Mouse (Mus musculus) hindbrain, embryonic 10.5 days (tissue): ENCODE measurements around the gene Gm26620. TPM values are rescaled to one million over a fixed set of nuclear protein-coding genes. Genes with fewer than 3 reads are reported as not detected.

Experiments
- DNase-seq: peaks from one replicate; pipeline ENCODE4 v3.0.0-alpha.2; 2017; ENCODE audit warnings: low spot score
- H3K27ac ChIP-seq: fragments of 300-500 bp; sonication (generic); 2 replicates; pipeline ENCODE4 v1.5.1; 2016; ENCODE audit warnings: mild to moderate bottlenecking, moderate library complexity
- H3K27me3 ChIP-seq: fragments of 300-500 bp; sonication (generic); 2 replicates; pipeline ENCODE4 v1.6.1; 2016; ENCODE audit warnings: mild to moderate bottlenecking; ENCODE audit not compliant: poor library complexity, insufficient read depth, severe bottlenecking
- H3K36me3 ChIP-seq: fragments of 300-500 bp; sonication (generic); 2 replicates; pipeline ENCODE4 v1.6.1; 2016; ENCODE audit warnings: mild to moderate bottlenecking, moderate library complexity
- H3K4me1 ChIP-seq: fragments of 300-500 bp; sonication (generic); replicated peaks from 2 replicates; pipeline ENCODE4 v1.6.1; 2016; ENCODE audit warnings: mild to moderate bottlenecking
- H3K4me3 ChIP-seq: fragments of 300-500 bp; sonication (generic); 2 replicates; pipeline ENCODE4 v1.5.1; 2016; ENCODE audit warnings: mild to moderate bottlenecking, moderate library complexity
- H3K9me3 ChIP-seq: fragments of 300-500 bp; sonication (generic); 2 replicates; pipeline ENCODE4 v1.6.1; 2016; ENCODE audit warnings: mild to moderate bottlenecking, moderate library complexity
- WGBS: fragments of 180-500 bp; shearing (Covaris S2); methylation state at CpG from one replicate; pipeline ENCODE4 v1.1.7; 2016; 5-methylcytosine and 5-hydroxymethylcytosine counted together
- polyA plus RNA-seq: library from polyadenylated mRNA; unstranded; fragments of >200 nt; fragmentation: Nextera tagmentation; extraction: Ambion mirVana; gene quantifications from 2 replicates; pipeline ENCODE4 v1.2.1, GENCODE M21; 2016

The Gm26620 gene
- polyA plus RNA-seq, 1 experiment from 2014 or later, result not detected

GRCm38 (mm10) chr1:170903485-170903884 lies 18.6 kb downstream of the Gm26620 start:
- Histone ChIP-seq H3K4me1 (peaks cover 14% of the 10 kb centered on the region), H3K36me3 (no peaks in the 10 kb centered on the region), H3K27me3 (peaks cover 67% of the 10 kb centered on the region), H3K27ac (no peak overlapping the region), H3K9me3 (no peaks in the 10 kb centered on the region), H3K4me3 (no peak overlapping the region)
- DNase-seq, result no peak
- 80% methylated on average over 5 of the region's 5 CpGs for WGBS

- no peaks in the 10 kb centered on the region for H3K9me3 ChIP-seq
- 19% methylated on average over 11 of the region's 11 CpGs for WGBS
- H3K36me3 ChIP-seq, result no peaks in the 10 kb centered on the region
- peaks cover 17% of the 10 kb centered on the region for H3K4me1 ChIP-seq
- H3K27ac ChIP-seq, result no peak overlapping the region
- peaks cover 86% of the 10 kb centered on the region for H3K27me3 ChIP-seq
- DNase-seq, result no peak
- H3K4me3 ChIP-seq, result peak overlapping the region; percentile 69
These were observed 22.2 kb downstream of the Gm26620 start for GRCm38 (mm10) chr1:170907111-170907455.

GRCm38 (mm10) chr1:170907456-170908191 lies 22.8 kb downstream of the Gm26620 start:
- Histone ChIP-seq H3K4me1 (peaks cover 17% of the 10 kb centered on the region), H3K36me3 (no peaks in the 10 kb centered on the region), H3K9me3 (no peaks in the 10 kb centered on the region), H3K27me3 (peaks cover 80% of the 10 kb centered on the region), H3K27ac (peak overlapping the region; percentile 69; the same call in 1 of the 2 replicates), H3K4me3 (peak overlapping the region; percentile 69)
- under 1% methylated on average over 71 of the region's 71 CpGs for WGBS
- DNase-seq, result peak; percentile 57

DNA sequence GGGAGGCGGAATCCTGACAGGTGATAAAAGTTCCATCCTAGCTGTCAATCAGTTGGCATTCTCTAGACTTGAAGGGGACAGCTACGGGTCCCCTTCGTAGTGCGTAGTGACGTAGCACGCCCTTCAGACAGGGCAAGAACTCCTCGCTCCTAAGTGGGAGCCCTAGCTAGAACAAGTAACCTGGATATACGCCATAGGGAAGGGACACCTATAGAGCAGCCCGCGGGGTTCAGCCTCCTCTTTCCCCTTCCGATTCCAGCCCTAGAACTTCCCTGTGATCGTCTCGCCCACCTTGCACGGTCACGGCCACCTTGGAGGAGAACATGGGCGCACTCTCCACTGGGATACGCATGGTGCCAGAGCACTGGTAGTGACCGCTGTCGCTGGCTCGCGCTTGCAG lies 23.5 kb downstream of the Gm26620 start:
- peaks cover 73% of the 10 kb centered on the region for H3K27me3 ChIP-seq
- H3K4me1 ChIP-seq, result peaks cover 17% of the 10 kb centered on the region
- DNase-seq, result peak; percentile 40
- no peaks in the 10 kb centered on the region for H3K36me3 ChIP-seq
- H3K4me3 ChIP-seq, result peak overlapping the region; percentile 69
- WGBS, result 4% methylated on average over 21 of the region's 21 CpGs
- H3K9me3 ChIP-seq, result no peaks in the 10 kb centered on the region
- H3K27ac ChIP-seq, result no peak overlapping the region

DNA sequence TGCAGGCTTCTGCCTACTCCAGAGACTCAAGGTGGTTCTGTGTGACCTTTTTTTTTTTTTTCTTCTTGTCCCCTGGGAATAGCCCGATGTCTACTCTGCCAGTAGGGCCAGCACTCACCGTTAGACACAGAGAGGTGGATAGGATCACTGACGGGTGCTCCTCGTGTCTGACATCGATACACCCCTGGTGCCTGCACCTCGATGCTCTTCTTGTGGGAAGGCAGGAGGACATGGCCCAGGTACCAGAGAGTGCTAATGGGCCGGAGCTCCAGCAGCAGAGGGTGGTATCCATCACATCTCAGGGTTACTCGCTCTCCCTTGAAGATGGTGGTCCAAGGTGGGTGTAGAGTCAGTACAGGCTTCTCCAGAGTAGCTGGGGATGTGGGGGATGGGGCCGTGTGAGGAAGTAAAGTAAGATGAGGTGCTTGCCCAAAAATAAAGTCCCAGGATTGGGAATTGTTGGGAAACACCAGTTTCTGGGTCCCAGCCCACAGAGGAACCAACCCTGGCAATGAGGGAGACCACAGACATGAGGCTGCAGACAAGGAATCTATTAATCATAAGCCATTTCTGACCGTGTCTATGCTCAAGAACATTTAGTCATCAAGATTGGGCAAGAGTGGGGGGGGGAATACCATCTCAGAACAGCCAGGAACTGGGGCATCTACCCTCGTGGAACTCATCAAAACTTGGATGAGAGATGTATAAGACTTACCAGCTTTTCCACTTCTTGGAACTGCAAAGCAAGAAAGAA lies 27.2 kb downstream of the Gm26620 start:
- H3K27me3 ChIP-seq, result peaks cover 36% of the 10 kb centered on the region
- H3K36me3 ChIP-seq, result no peaks in the 10 kb centered on the region
- DNase-seq, result no peak
- H3K4me1 ChIP-seq, result peaks cover 17% of the 10 kb centered on the region
- no peak overlapping the region for H3K27ac ChIP-seq
- no peaks in the 10 kb centered on the region for H3K9me3 ChIP-seq
- no peak overlapping the region for H3K4me3 ChIP-seq
- WGBS, result 84% methylated on average over 11 of the region's 11 CpGs

DNA sequence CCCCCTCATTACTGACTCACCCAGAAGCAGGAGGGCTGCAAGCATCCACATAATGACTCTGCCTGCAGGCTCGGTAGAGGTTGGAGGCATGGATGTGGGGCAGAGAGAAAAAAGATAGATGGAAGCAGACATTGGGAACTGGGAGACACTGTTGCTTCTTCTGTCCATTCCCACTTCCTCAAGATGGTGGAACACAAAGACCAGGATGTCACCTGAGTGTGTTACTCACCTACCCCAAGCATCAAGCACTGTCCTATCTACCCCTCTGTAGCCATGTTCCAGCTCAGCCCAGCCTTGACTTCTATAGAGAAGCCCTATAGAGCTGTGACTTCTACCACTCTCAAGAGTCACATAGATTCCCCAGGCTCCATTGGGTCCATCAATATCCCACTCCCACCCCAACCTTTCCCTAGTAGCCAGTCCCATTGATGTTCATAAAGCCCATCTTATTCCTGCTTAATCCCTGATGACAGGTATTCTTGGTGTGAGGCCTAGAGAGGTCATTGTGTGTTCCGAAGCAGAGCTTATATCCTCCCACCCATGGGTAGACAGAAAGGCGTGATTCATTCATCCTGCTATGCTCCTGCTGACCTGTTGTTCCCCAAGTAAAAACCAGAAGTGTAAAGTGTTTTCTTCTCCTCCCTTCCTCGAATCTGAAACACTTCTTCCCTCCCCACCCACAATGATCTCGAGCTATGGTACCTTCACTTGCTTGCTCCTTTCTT lies 28.2 kb downstream of the Gm26620 start, which contains the start of gene Fcrlb:
TSS of gene Fcrlb (minus strand) at position 51 of the 725 bp plus-strand sequence.
- H3K9me3 ChIP-seq, result no peaks in the 10 kb centered on the region
- no peaks in the 10 kb centered on the region for H3K36me3 ChIP-seq
- H3K27me3 ChIP-seq, result peaks cover 26% of the 10 kb centered on the region
- DNase-seq, result no peak
- H3K4me1 ChIP-seq, result peaks cover 7% of the 10 kb centered on the region
- no peak within 1 kb of the TSS for H3K27ac ChIP-seq
- 78% methylated on average over 5 of the region's 5 CpGs for WGBS
- H3K4me3 ChIP-seq, result no peak within 1 kb of the TSS

- Histone ChIP-seq H3K36me3 (no peaks in the 10 kb centered on the region), H3K9me3 (no peaks in the 10 kb centered on the region), H3K4me3 (no peak overlapping the region), H3K27me3 (peaks cover under 1% of the 10 kb centered on the region; the same call in 1 of the 2 replicates), H3K27ac (no peak overlapping the region), H3K4me1 (no peaks in the 10 kb centered on the region)
- DNase-seq, result no peak
- 85% methylated on average over 5 of the region's 5 CpGs for WGBS
These were observed 30.8 kb downstream of the Gm26620 start for GRCm38 (mm10) chr1:170915657-170916056.

GRCm38 (mm10) chr1:170919308-170919707 lies 34.4 kb downstream of the Gm26620 start:
- Histone ChIP-seq H3K36me3 (no peaks in the 10 kb centered on the region), H3K4me1 (no peaks in the 10 kb centered on the region), H3K4me3 (no peak overlapping the region), H3K27me3 (no peaks in the 10 kb centered on the region), H3K27ac (no peak overlapping the region), H3K9me3 (no peaks in the 10 kb centered on the region)
- WGBS, result 93% methylated on average over 8 of the region's 8 CpGs
- DNase-seq, result no peak

GRCm38 (mm10) chr1:170924485-170924884 lies 39.6 kb downstream of the Gm26620 start:
- DNase-seq, result no peak
- Histone ChIP-seq H3K9me3 (no peaks in the 10 kb centered on the region), H3K4me1 (no peaks in the 10 kb centered on the region), H3K4me3 (no peak overlapping the region), H3K36me3 (no peaks in the 10 kb centered on the region), H3K27me3 (no peaks in the 10 kb centered on the region), H3K27ac (no peak overlapping the region)
- 87% methylated on average over 6 of the region's 6 CpGs for WGBS

GRCm38 (mm10) chr1:170926941-170927340 lies 42.1 kb downstream of the Gm26620 start:
- Histone ChIP-seq H3K36me3 (no peaks in the 10 kb centered on the region), H3K9me3 (no peaks in the 10 kb centered on the region), H3K27me3 (no peaks in the 10 kb centered on the region), H3K4me1 (no peaks in the 10 kb centered on the region), H3K4me3 (no peak overlapping the region), H3K27ac (no peak overlapping the region)
- DNase-seq, result no peak
- WGBS, result 68% methylated on average over 6 of the region's 6 CpGs

GRCm38 (mm10) chr1:170927378-170927777 lies 42.5 kb downstream of the Gm26620 start, which contains the start of gene Fcrla:
TSS of gene Fcrla (minus strand) at chr1:170927583.
- 84% methylated on average over 3 of the region's 3 CpGs for WGBS
- no peak for DNase-seq
- no peaks in the 10 kb centered on the region for H3K27me3 ChIP-seq
- no peaks in the 10 kb centered on the region for H3K4me1 ChIP-seq
- no peak within 1 kb of the TSS for H3K4me3 ChIP-seq
- no peak within 1 kb of the TSS for H3K27ac ChIP-seq
- H3K9me3 ChIP-seq, result no peaks in the 10 kb centered on the region
- H3K36me3 ChIP-seq, result no peaks in the 10 kb centered on the region

- no peak overlapping the region for H3K4me3 ChIP-seq
- no peaks in the 10 kb centered on the region for H3K9me3 ChIP-seq
- no peak overlapping the region for H3K27ac ChIP-seq
- H3K36me3 ChIP-seq, result no peaks in the 10 kb centered on the region
- no peaks in the 10 kb centered on the region for H3K27me3 ChIP-seq
- H3K4me1 ChIP-seq, result no peaks in the 10 kb centered on the region
- DNase-seq, result no peak
- WGBS, result 79% methylated on average over 2 of the region's 2 CpGs
These were observed 43.6 kb downstream of the Gm26620 start for GRCm38 (mm10) chr1:170928467-170928866.

DNA sequence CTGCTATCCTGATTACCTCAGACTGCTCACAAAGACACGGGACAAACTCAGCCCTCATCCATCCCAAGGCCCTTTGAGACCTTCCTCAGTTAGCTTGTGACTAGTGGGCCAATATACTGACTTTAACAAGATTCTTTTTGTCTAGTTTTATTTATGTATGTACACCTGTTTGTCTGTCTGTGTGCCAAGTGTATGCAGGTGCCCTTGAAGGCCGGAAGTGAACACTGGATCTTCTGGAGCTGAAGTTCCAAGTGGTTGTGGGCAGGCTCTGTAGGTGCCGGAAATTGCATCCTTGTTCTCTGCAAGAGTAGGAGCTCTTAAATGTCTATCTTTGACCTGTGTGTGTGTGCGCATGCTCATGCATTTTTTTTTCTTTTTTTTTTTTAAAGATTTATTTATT lies 44.4 kb downstream of the Gm26620 start:
- Histone ChIP-seq H3K27me3 (no peaks in the 10 kb centered on the region), H3K4me3 (no peak overlapping the region), H3K9me3 (no peaks in the 10 kb centered on the region), H3K27ac (no peak overlapping the region), H3K4me1 (no peaks in the 10 kb centered on the region), H3K36me3 (no peaks in the 10 kb centered on the region)
- WGBS, result 89% methylated on average over 4 of the region's 4 CpGs
- DNase-seq, result no peak
